Mouse (Mus musculus) limb, embryonic 14.5 days (tissue): ENCODE results near the gene Rab40c. TPM values are rescaled to one million over a fixed set of nuclear protein-coding genes. Genes with fewer than 3 reads are reported as not detected.

ENCODE experiments used
- ATAC-seq: fragments of 200-750 bp; cut with Nextera tagmentation; 2 replicates; pipeline ENCODE4 v1.8.0; 2017; ENCODE audit warnings: low read depth, moderate number of reproducible peaks, moderate TSS enrichment; ENCODE audit not compliant: low FRiP score
- DNase-seq: peaks from one replicate; pipeline ENCODE4 v3.0.0-alpha.2; 2015; ENCODE audit warnings: low spot score
- H3K27ac ChIP-seq: fragments of 300-500 bp; sonication (generic); replicated peaks from 2 replicates; pipeline ENCODE4 v1.5.1; 2014; ENCODE audit warnings: low read depth, mild to moderate bottlenecking, low read length, moderate library complexity, mixed read lengths
- H3K27me3 ChIP-seq: fragments of 300-500 bp; sonication (generic); 2 replicates; pipeline ENCODE4 v1.6.1; 2014; ENCODE audit warnings: low read length, mixed read lengths; ENCODE audit not compliant: control insufficient read depth, insufficient read depth
- H3K36me3 ChIP-seq: fragments of 300-500 bp; sonication (generic); 2 replicates; pipeline ENCODE4 v1.6.1; 2014; ENCODE audit warnings: mild to moderate bottlenecking, low read length, moderate library complexity, mixed read lengths; ENCODE audit not compliant: control insufficient read depth, insufficient read depth
- H3K4me1 ChIP-seq: fragments of 300-500 bp; sonication (generic); 2 replicates; pipeline ENCODE4 v1.6.1; 2014; ENCODE audit warnings: antibody characterized with exemption, low read length, mixed read lengths; ENCODE audit not compliant: control insufficient read depth, insufficient read depth
- H3K4me2 ChIP-seq: fragments of 300-500 bp; sonication (generic); replicated peaks from 2 replicates; pipeline ENCODE4 v1.6.1; 2014; ENCODE audit warnings: low read depth, mild to moderate bottlenecking, low read length, moderate library complexity; ENCODE audit not compliant: severe bottlenecking
- H3K4me3 ChIP-seq: fragments of 300-500 bp; sonication (generic); replicated peaks from 2 replicates; pipeline ENCODE4 v1.5.1; 2014; ENCODE audit warnings: low read length
- H3K9ac ChIP-seq: fragments of 300-500 bp; sonication (generic); 2 replicates; pipeline ENCODE4 v1.6.1; 2014; ENCODE audit warnings: mild to moderate bottlenecking, low read depth, low read length, moderate library complexity; ENCODE audit not compliant: severe bottlenecking
- H3K9me3 ChIP-seq: fragments of 300-500 bp; sonication (generic); 2 replicates; pipeline ENCODE4 v1.6.1; 2016; ENCODE audit warnings: low read length; ENCODE audit not compliant: control insufficient read depth
- POLR2A ChIP-seq: fragments of 200-500 bp; IDR thresholded peaks from 2 replicates; pipeline ENCODE4 v1.8.0; 2012; ENCODE audit warnings: inconsistent platforms, mild to moderate bottlenecking, moderate library complexity, borderline replicate concordance; ENCODE audit not compliant: insufficient read depth, insufficient read length; ENCODE audit errors: extremely low read depth
- WGBS: fragments of 180-500 bp; shearing (Covaris S2); extraction: QIAGEN DNeasy Blood & Tissue Kit; methylation state at CpG from one replicate; pipeline ENCODE4 v1.1.7; 2014; 5-methylcytosine and 5-hydroxymethylcytosine counted together
- polyA plus RNA-seq, 2 experiments: library from polyadenylated mRNA; depleted of rRNA in 1 of 2; stranded (reverse) in 1 of 2; unstranded in 1 of 2; fragments of >200 nt; fragmentation: Nextera tagmentation in 1 of 2; extraction: Ambion mirVana in 1 of 2; gene quantifications; 2 replicates each; pipeline versions ENCODE4 v1.2.1 to v1.2.3; 2012 to 2014

Rab40c gene
- polyA plus RNA-seq, 2 experiments: 20.8 to 53.3 TPM

DNA sequence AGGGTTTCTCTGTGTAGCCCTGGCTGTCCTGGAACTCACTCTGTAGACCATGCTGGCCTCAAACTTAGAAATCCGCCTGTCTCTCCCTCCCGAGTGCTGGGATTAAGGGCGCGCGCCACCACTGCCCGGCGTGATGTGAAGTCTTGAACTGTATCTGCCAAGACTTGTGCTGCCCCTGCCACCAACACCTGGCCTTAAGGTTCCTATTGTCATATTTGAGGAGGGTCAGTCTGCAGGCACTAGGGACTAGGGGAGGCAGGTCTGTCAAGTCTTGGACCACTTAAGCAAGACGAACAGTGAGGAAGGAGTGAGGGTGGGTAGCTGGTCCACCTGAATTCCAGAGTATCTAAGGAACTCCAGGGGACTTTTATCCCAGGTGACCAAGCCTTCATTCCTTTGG lies 50.0 kb downstream of the Rab40c start:
- no peak for TF ChIP-seq POLR2A
- no peak for ATAC-seq
- Histone ChIP-seq H3K9me3 (no peaks in the 10 kb centered on the region), H3K4me1 (peaks cover 12% of the 10 kb centered on the region), H3K4me2 (no peak overlapping the region), H3K4me3 (no peak overlapping the region), H3K9ac (no peak overlapping the region), H3K27me3 (no peaks in the 10 kb centered on the region), H3K36me3 (no peaks in the 10 kb centered on the region), H3K27ac (no peak overlapping the region)
- DNase-seq: no peak
- whole genome bisulfite sequencing: 98% methylated on average over 8 of the region's 8 CpGs

DNA sequence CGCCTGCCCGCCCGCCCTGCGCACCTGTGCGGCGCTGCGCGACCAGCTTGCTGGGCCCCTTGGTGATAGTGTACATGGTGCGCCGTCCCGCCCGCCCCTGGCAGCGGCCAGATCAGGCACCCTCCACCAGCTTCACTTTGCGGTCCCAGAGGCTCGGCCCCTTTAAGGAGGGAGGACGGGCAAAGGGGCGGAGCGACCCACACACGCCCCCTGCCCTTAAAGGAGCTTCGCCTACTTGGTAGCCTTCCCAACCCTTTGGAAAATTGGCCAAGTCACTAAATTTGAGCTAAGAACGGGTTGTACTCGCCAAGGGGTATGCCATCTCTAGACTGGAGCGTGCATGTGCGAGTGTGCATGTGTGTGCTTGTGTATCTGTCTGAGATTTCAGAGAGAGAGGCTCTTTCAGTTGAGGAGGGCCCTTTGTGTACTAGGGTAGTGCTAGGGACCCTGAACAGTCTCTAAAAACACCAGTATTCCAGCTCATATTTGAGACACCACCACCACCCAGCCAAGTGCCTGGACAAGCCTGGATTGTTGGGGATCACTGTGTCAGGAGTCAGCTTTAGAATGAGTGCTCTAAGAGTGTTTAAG lies 50.8 kb downstream of the Rab40c start, which contains the start of gene Mcrip2:
Gene Mcrip2, minus strand, starts transcription at position 164 of the 591 bp plus-strand sequence.
- DNase-seq: peak; percentile 84
- no peaks in the 10 kb centered on the region for H3K36me3 ChIP-seq
- ATAC-seq: peak; percentile 90
- H3K27ac ChIP-seq: peak within 1 kb of the TSS; percentile 63
- under 1% methylated on average over 24 of the region's 24 CpGs for WGBS
- H3K4me2 ChIP-seq: peak within 1 kb of the TSS; percentile 97
- H3K27me3 ChIP-seq: no peaks in the 10 kb centered on the region
- peaks cover 12% of the 10 kb centered on the region for H3K4me1 ChIP-seq
- peak within 1 kb of the TSS; percentile 55 for H3K9ac ChIP-seq
- no peak for TF ChIP-seq POLR2A
- peak within 1 kb of the TSS; percentile 76 for H3K4me3 ChIP-seq
- no peaks in the 10 kb centered on the region for H3K9me3 ChIP-seq

DNA sequence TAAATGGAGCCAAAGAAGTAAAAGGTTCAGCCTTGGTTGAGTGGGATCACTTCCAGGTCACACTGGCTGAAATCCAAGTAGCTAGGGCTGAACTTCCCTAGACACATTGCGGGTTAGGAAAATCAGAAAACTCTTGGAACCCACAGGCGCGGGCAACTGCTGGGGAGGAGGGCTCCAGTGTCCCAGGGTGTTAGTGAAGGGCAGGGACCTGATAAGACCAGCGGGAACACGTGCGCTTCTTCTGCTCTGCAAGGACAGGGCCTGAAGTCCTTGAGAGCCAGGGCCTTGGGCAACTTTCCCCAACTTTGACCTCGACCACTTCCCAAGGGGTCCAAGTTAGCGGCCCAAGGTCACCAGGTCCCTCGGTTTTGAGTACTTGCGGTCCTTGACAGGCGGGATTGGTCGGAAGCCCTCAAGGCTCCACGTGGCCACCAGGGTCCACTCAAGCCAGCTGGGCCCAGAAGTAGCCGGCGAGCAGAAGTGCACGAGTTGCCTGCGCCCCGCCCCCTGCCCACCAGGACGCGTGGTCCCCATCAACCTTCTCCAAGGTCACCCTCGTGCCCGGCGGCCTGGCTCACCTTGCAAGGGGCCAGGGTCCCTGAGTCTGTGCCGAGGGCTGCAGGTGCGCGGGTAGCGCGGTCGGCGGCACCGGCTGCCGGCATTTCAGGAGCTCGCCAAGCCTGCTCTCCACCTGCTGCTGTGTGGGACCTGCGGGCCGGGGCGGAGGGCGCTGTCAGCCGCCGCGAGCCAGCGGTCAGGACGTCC lies 51.5 kb downstream of the Rab40c start:
- TF ChIP-seq POLR2A: no peak
- no peak overlapping the region for H3K27ac ChIP-seq

DNA sequence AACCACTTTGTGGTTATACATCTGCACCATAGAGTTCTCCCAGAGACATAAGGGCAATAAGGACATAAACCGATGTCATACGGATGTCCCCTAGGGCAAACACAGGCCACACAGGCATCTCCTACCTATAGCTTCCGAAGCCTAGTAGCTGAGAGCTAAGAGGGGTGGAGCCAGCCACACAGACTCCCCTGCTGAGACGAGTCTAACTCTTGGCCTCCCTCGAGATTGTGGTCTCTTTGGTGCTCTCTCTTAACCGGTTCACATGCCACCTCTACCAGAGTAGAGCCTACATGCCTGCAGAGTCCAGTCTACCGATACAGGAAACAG lies 52.1 kb downstream of the Rab40c start:
- 8% methylated on average over 7 of the region's 7 CpGs for WGBS
- H3K36me3 ChIP-seq: no peaks in the 10 kb centered on the region
- no peak overlapping the region for H3K27ac ChIP-seq
- peaks cover 12% of the 10 kb centered on the region for H3K4me1 ChIP-seq
- no peaks in the 10 kb centered on the region for H3K27me3 ChIP-seq
- TF ChIP-seq POLR2A: no peak
- peak overlapping the region; percentile 76 for H3K4me3 ChIP-seq
- ATAC-seq: no peak
- peak overlapping the region; percentile 55; the same call in 1 of the 2 replicates for H3K9ac ChIP-seq
- no peak for DNase-seq
- peak overlapping the region; percentile 97 for H3K4me2 ChIP-seq
- H3K9me3 ChIP-seq: no peaks in the 10 kb centered on the region

More for the DNA sequence above, 51.5 kb downstream of the Rab40c start:
- DNase-seq: no peak
- peaks cover 12% of the 10 kb centered on the region for H3K4me1 ChIP-seq
- no peaks in the 10 kb centered on the region for H3K36me3 ChIP-seq
- H3K27me3 ChIP-seq: no peaks in the 10 kb centered on the region
- H3K4me3 ChIP-seq: peak overlapping the region; percentile 76
- ATAC-seq: peak; percentile 54
- H3K9ac ChIP-seq: peak overlapping the region; percentile 55
- WGBS: 2% methylated on average over 42 of the region's 42 CpGs
- H3K9me3 ChIP-seq: no peaks in the 10 kb centered on the region
- H3K4me2 ChIP-seq: peak overlapping the region; percentile 97

DNA sequence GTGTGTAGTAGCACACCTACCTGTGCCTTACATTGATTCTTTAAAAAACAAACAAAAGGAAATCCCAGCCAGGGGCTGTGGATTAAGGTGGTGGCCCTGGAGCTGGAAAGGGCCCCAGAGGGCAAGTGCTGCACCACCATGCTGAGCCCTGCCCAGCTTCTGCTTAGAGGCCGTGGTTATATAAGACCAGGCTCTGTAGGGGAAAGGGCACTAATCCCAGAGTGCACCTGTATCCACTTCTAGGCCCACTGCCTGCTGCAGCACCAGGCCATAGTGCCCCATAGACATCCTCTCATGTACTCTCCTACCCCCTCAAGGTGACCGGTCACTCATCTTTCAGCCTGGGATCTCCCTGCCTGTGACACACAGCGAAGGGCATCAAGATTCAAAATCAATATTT lies 53.4 kb downstream of the Rab40c start:
- Histone ChIP-seq H3K4me3 (no peak overlapping the region), H3K9me3 (no peaks in the 10 kb centered on the region), H3K4me1 (peaks cover 16% of the 10 kb centered on the region), H3K36me3 (no peaks in the 10 kb centered on the region), H3K4me2 (no peak overlapping the region), H3K9ac (no peak overlapping the region), H3K27me3 (no peaks in the 10 kb centered on the region), H3K27ac (no peak overlapping the region)
- TF ChIP-seq POLR2A: no peak
- DNase-seq: no peak
- no peak for ATAC-seq
- WGBS: 88% methylated on average over 3 of the region's 3 CpGs
